Mouse (Mus musculus): ENCODE measurements around the gene Rnase4. TPM values are rescaled to one million over a fixed set of nuclear protein-coding genes. Genes with fewer than 3 reads are reported as not detected.
A peak's percentile ranks its signal among the peaks of the same experiment; 100 is the strongest.

The Rnase4 gene
- polyA plus RNA-seq, 1 experiment from 2014 or later = 355 TPM

DNA sequence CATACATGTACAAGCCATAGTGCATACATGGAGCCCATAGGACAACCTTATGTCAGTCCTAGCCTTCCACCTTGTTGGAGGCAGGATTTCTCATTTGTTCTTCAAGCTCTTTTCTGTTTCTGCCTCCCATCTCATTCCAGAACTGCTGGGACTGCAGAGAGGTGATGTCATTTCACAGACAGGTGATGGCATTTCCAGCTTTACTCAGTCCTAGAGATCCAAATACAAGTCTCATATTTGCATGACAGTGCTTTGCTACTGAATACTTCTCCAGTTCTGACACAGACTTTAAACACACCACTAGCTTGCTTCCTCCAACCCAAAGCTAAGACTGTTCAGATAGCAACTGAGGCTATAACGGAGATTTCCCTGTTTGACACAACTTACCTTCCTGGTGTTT lies 11.7 kb upstream of the Rnase4 start:
- H3K4me1 ChIP-seq (replicated peaks; ENCODE audit: control insufficient read depth, insufficient read depth, low read length) = peaks cover 2% of the 10 kb centered on the region; the same call in 1 of the 2 replicates
- no peak overlapping the region for H3K4me3 ChIP-seq (ENCODE audit: low read depth, low read length)
- no peak for TF ChIP-seq CTCF (IDR thresholded peaks at IDR 0.05; ENCODE audit: low read depth)
- H3K9ac ChIP-seq (ENCODE audit: low read depth, low read length) = no peak overlapping the region
- no peaks in the 10 kb centered on the region for H3K36me3 ChIP-seq (ENCODE audit: control insufficient read depth, insufficient read depth)
- ATAC-seq = no peak
- WGBS = 88% methylated on average over 1 of the region's 1 CpGs
- H3K9me3 ChIP-seq (ENCODE audit: control insufficient read depth) = no peaks in the 10 kb centered on the region
- no peak overlapping the region for H3K4me2 ChIP-seq (replicated peaks; ENCODE audit: low read depth)
- H3K27ac ChIP-seq (ENCODE audit: low read depth, low read length) = no peak overlapping the region
- H3K27me3 ChIP-seq (replicated peaks; ENCODE audit: control insufficient read depth, insufficient read depth, low read length) = no peaks in the 10 kb centered on the region

DNA sequence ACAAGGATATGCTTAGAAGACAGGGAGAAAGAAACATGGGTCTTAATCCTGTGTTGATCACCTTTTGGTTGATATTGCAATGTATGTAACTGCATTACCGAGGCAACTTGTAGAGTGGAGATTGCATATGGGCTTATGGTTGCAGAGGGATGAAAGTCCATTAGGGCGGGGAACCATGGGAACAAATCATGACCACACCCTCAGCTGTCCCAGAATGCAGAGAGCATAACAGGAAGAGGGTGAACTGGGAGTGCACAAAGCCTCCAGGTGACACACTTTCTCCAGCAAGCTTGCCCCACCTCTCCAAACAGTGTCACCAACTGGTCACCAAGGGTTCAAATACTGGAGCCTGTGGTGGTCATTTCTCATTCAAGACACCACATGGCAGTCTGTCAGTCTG lies 9.8 kb upstream of the Rnase4 start:
- H3K9ac ChIP-seq (ENCODE audit: low read depth, low read length) = no peak overlapping the region
- 41% methylated on average over 2 of the region's 2 CpGs for WGBS
- TF ChIP-seq CTCF (IDR thresholded peaks at IDR 0.05; ENCODE audit: low read depth) = no peak
- H3K36me3 ChIP-seq (ENCODE audit: control insufficient read depth, insufficient read depth) = no peaks in the 10 kb centered on the region
- H3K4me3 ChIP-seq (ENCODE audit: low read depth, low read length) = no peak overlapping the region
- H3K27me3 ChIP-seq (replicated peaks; ENCODE audit: control insufficient read depth, insufficient read depth, low read length) = no peaks in the 10 kb centered on the region
- H3K27ac ChIP-seq (ENCODE audit: low read depth, low read length) = 0 out of 2 replicates have a peak overlapping the region, but pooled peaks have one; percentile 60
- no peaks in the 10 kb centered on the region for H3K9me3 ChIP-seq (ENCODE audit: control insufficient read depth)
- ATAC-seq = peak; percentile 96
- peaks cover 2% of the 10 kb centered on the region; the same call in 1 of the 2 replicates for H3K4me1 ChIP-seq (replicated peaks; ENCODE audit: control insufficient read depth, insufficient read depth, low read length)
- peak overlapping the region; percentile 51 for H3K4me2 ChIP-seq (replicated peaks; ENCODE audit: low read depth)

DNA sequence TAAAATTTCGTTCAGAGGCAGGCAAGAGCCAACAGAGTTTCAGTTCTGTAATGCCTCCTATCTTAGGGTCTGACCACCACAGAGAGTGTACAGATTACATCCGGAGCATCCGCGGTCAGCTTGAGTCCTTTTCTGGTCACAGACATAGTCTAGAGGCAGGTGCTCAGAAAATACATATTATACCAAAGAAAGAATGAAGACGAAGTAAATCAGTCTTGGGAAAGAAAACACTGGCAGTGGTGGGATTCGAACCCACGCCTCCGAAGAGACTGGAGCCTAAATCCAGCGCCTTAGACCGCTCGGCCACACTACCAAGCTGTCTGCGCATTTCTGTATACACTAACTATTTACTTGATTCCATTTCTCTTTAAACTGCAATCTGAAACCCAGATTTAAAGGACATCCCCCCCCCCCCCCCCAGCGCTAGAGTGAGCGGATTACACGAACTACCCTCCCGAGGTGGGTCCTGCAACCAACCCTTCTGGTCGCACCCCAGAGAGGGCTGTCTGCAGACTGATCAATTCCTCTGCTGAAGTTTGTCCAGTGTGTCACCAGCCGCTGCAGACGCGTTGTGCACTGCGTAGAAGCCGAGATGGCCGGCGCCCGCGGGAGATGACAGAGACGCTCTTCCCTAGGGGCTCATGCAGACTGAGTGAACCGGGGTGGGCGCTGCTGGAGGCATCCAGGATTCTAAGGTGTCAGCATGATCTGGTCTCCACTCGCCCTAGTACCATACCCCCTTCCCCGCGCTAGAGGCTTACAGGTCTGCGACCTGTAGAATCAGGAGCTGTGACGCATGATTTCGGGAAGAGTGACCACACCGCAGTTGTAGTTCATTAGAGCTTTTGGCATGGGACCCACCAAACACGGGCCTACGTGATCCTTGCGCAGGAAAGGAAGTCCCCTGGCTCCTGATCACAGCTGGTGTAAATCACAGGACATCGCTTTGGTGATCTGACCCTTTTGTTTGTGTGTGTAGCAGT lies 8.0 kb upstream of the Rnase4 start:
- TF ChIP-seq CTCF (IDR thresholded peaks at IDR 0.05; ENCODE audit: low read depth) = no peak
- Histone ChIP-seq H3K9me3 (ENCODE audit: control insufficient read depth) (no peaks in the 10 kb centered on the region), H3K36me3 (ENCODE audit: control insufficient read depth, insufficient read depth) (no peaks in the 10 kb centered on the region), H3K27me3 (replicated peaks; ENCODE audit: control insufficient read depth, insufficient read depth, low read length) (no peaks in the 10 kb centered on the region), H3K27ac (ENCODE audit: low read depth, low read length) (no peak overlapping the region), H3K9ac (ENCODE audit: low read depth, low read length) (peak overlapping the region; percentile 40), H3K4me2 (replicated peaks; ENCODE audit: low read depth) (peak overlapping the region; percentile 69), H3K4me3 (ENCODE audit: low read depth, low read length) (peak overlapping the region; percentile 49), H3K4me1 (replicated peaks; ENCODE audit: control insufficient read depth, insufficient read depth, low read length) (peaks cover 2% of the 10 kb centered on the region; the same call in 1 of the 2 replicates)
- peak; percentile 20; the same call in 1 of the 2 replicates for ATAC-seq
- 6% methylated on average over 40 of the region's 40 CpGs for WGBS

DNA sequence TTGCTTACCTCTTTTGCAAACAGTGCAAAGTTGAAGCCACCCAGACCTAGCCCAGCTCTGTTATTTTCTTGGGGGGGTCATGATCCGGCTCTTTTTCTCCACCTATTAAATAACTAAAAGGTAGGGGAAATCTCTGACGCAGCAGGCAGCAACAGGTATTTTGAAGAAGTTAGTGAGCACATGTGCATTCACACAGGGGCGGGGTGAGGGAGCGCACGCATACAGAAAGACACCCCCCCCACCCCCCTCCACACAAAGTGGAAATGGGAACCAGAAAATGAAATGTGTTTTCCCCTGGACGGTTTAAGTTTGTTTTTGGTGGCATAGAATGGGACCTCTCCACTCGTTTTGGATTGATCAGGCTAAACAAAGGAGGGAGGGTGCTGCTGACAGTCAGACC lies 7.1 kb upstream of the Rnase4 start:
- Histone ChIP-seq H3K9ac (ENCODE audit: low read depth, low read length) (no peak overlapping the region), H3K9me3 (ENCODE audit: control insufficient read depth) (no peaks in the 10 kb centered on the region), H3K4me1 (replicated peaks; ENCODE audit: control insufficient read depth, insufficient read depth, low read length) (peaks cover 2% of the 10 kb centered on the region; the same call in 1 of the 2 replicates), H3K4me3 (ENCODE audit: low read depth, low read length) (peak overlapping the region; percentile 49; the same call in 1 of the 2 replicates), H3K36me3 (ENCODE audit: control insufficient read depth, insufficient read depth) (no peaks in the 10 kb centered on the region), H3K27ac (ENCODE audit: low read depth, low read length) (no peak overlapping the region), H3K27me3 (replicated peaks; ENCODE audit: control insufficient read depth, insufficient read depth, low read length) (no peaks in the 10 kb centered on the region), H3K4me2 (replicated peaks; ENCODE audit: low read depth) (peak overlapping the region; percentile 69)
- ATAC-seq = no peak
- WGBS = 25% methylated on average over 7 of the region's 7 CpGs
- no peak for TF ChIP-seq CTCF (IDR thresholded peaks at IDR 0.05; ENCODE audit: low read depth)

DNA sequence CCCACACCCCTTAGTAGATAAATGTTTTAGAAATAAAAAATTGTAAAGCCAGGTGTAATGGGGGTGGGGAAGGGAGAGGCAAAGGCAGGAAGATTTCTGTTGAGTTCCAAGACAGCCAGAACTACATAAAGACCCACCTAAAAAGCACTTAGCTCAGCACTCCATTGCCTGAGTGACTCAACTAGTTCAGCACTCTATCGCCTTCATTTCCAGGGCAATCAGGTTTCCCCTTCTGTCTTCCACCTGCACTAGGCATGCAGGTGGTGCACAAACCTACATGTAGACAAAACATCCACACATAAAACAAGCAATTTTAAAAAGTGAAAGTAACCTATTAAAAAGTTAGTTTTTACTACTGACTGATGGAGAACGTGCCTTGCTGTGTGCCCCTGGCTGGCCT lies 5.8 kb upstream of the Rnase4 start:
- ATAC-seq = no peak
- Histone ChIP-seq H3K9me3 (ENCODE audit: control insufficient read depth) (no peaks in the 10 kb centered on the region), H3K9ac (ENCODE audit: low read depth, low read length) (no peak overlapping the region), H3K4me2 (replicated peaks; ENCODE audit: low read depth) (no peak overlapping the region), H3K27me3 (replicated peaks; ENCODE audit: control insufficient read depth, insufficient read depth, low read length) (no peaks in the 10 kb centered on the region), H3K36me3 (ENCODE audit: control insufficient read depth, insufficient read depth) (no peaks in the 10 kb centered on the region), H3K4me3 (ENCODE audit: low read depth, low read length) (no peak overlapping the region), H3K4me1 (replicated peaks; ENCODE audit: control insufficient read depth, insufficient read depth, low read length) (peaks cover 2% of the 10 kb centered on the region; the same call in 1 of the 2 replicates), H3K27ac (ENCODE audit: low read depth, low read length) (no peak overlapping the region)
- 67% methylated on average over 2 of the region's 2 CpGs for WGBS
- TF ChIP-seq CTCF (IDR thresholded peaks at IDR 0.05; ENCODE audit: low read depth) = no peak

DNA sequence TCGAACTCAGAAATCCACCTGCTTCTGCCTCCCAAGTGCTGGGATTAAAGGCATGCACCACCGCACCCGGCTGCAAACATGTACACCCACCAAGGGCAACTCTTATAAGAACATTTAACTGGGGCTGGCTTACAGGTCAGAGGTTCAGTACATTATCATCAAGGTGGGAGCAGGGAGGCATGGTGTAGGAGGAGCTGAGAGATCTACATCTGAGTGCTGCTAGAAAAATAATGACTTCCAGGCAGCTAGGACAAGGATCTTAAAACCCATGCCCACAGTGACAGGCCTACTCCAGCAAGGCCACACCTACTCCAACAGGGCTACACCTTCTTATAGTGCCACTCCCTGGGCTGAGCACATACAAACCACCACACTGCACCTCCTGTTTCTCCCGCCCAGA lies 5.0 kb upstream of the Rnase4 start:
- Histone ChIP-seq H3K27me3 (replicated peaks; ENCODE audit: control insufficient read depth, insufficient read depth, low read length) (no peaks in the 10 kb centered on the region), H3K9me3 (ENCODE audit: control insufficient read depth) (no peaks in the 10 kb centered on the region), H3K4me2 (replicated peaks; ENCODE audit: low read depth) (no peak overlapping the region), H3K27ac (ENCODE audit: low read depth, low read length) (no peak overlapping the region), H3K4me3 (ENCODE audit: low read depth, low read length) (no peak overlapping the region), H3K9ac (ENCODE audit: low read depth, low read length) (no peak overlapping the region), H3K4me1 (replicated peaks; ENCODE audit: control insufficient read depth, insufficient read depth, low read length) (peaks cover 2% of the 10 kb centered on the region; the same call in 1 of the 2 replicates), H3K36me3 (ENCODE audit: control insufficient read depth, insufficient read depth) (no peaks in the 10 kb centered on the region)
- no peak for ATAC-seq
- 74% methylated on average over 4 of the region's 4 CpGs for WGBS
- no peak for TF ChIP-seq CTCF (IDR thresholded peaks at IDR 0.05; ENCODE audit: low read depth)

All from intestine, postnatal 0 days (tissue).